Mouse (Mus musculus): ENCODE data around the gene Mpv17l. TPM values are rescaled to one million over a fixed set of nuclear protein-coding genes. Genes with fewer than 3 reads are reported as not detected.

The Mpv17l gene
- polyA plus RNA-seq, 1 experiment from 2014 or later = 4.6 TPM

DNA sequence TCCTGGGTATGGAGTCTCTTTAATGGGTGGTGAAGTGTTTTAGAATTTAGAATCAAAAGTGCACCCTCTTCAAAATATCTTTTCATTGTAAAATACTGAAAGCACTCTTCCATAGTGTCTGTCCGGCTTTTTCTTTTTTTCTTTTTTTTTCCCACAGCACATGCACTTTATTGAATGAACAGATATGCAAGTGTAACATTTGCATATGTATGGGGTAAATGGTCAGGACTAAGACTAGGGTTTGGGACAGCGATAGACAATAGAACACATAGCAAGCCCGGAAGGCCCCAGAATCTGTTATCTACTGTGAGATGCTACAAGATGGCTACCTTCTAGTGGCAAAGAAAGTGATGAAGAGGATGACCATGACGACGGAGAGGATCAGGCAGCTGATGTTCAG, 80.2 kb downstream of the Mpv17l start:
- DNase-seq (ENCODE audit: low spot score) (no peak), ATAC-seq (ENCODE audit: low FRiP score, low TSS enrichment) (no peak)
- no peaks in the 10 kb centered on the region for H3K27me3 ChIP-seq (ENCODE audit: control insufficient read depth, insufficient read depth, low read length)
- no peak overlapping the region for H3K4me2 ChIP-seq (replicated peaks; ENCODE audit: low read depth)
- H3K4me1 ChIP-seq (replicated peaks; ENCODE audit: control insufficient read depth, insufficient read depth) = no peaks in the 10 kb centered on the region
- TF ChIP-seq EP300 (optimal IDR thresholded peaks at IDR 0.05) (no peak), CTCF (IDR thresholded peaks at IDR 0.05; ENCODE audit: low read depth) (no peak)
- H3K36me3 ChIP-seq (ENCODE audit: control insufficient read depth, insufficient read depth, low read length) = no peaks in the 10 kb centered on the region
- no peaks in the 10 kb centered on the region for H3K9me3 ChIP-seq (ENCODE audit: control insufficient read depth, low read length)
- H3K27ac ChIP-seq (replicated peaks) = no peak overlapping the region
- H3K4me3 ChIP-seq (ENCODE audit: low read depth, low read length) = no peak overlapping the region
- WGBS = 86% methylated on average over 5 of the region's 5 CpGs
- H3K9ac ChIP-seq (ENCODE audit: low read length) = no peak overlapping the region

DNA sequence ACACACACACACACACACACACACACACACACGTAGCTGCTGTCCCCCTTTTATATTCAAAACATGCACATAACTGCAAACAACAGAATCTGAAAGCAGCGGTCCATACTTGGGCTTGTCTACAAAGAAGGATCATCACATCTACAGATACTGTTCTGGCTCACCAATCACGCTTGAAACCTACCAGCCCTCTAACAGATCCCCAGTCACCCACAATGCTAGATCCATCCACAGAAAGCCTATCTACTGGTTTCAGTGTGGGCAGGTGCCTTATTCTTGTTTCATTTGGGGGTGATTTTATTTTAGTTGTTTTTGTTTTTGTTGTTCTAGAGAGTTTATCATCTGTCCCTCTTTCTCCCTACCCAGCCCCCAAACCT, 83.2 kb downstream of the Mpv17l start:
- no peak overlapping the region; the same call in 1 of the 2 replicates for H3K4me2 ChIP-seq (replicated peaks; ENCODE audit: low read depth)
- no peaks in the 10 kb centered on the region for H3K9me3 ChIP-seq (ENCODE audit: control insufficient read depth, low read length)
- H3K9ac ChIP-seq (ENCODE audit: low read length) = no peak overlapping the region
- no peaks in the 10 kb centered on the region for H3K4me1 ChIP-seq (replicated peaks; ENCODE audit: control insufficient read depth, insufficient read depth)
- TF ChIP-seq EP300 (optimal IDR thresholded peaks at IDR 0.05) (no peak), CTCF (IDR thresholded peaks at IDR 0.05; ENCODE audit: low read depth) (no peak)
- H3K27me3 ChIP-seq (ENCODE audit: control insufficient read depth, insufficient read depth, low read length) = no peaks in the 10 kb centered on the region
- no peak overlapping the region for H3K27ac ChIP-seq (replicated peaks)
- WGBS = 55% methylated on average over 3 of the region's 3 CpGs
- H3K36me3 ChIP-seq (ENCODE audit: control insufficient read depth, insufficient read depth, low read length) = no peaks in the 10 kb centered on the region
- H3K4me3 ChIP-seq (ENCODE audit: low read depth, low read length) = no peak overlapping the region
- DNase-seq (ENCODE audit: low spot score) (no peak), ATAC-seq (ENCODE audit: low FRiP score, low TSS enrichment) (no peak)

DNA sequence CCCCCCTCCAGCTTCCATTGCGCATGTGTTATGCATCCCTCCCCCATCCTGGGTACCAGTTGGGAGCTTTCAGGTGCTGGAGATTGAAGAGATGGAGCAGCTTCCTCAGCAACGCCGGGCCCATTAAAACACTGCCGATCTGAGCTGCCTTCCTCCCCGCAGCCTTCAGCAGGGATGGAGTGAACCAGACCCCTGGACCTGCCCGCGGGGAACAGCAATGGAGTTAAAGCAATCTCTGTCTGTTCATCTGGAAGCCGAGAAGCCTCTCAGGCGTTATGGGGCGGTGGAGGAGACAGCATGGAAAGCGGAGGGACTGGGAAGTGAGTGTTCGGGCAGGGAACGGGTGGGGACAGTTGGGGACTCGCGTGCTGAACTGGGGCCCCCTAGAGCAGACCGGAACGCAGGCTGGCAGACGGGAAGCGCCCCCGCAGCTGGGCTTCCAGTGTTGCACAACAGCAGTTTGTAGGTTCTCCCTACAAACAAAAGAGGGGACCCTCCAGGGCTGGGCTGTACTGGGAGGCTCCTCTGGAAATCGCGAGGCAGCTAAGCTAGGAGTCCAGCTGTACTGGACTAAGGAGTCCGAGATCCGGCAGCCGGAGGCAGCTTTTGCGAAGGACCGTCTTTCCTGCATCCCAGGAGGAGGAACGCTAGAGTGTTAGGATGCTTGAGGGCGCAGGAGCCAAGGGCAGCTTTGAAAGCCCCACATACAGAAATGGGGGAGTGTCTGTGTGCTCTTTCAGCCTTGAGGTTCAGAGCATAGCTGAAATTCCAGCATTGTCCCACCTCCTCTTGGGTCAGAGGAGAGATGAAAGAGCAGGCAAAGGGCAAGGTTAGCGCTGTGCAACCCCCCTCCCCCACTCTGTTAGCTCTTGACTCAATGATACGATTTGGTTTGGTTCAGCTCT, 83.9 kb downstream of the Mpv17l start, which contains the start of the genes 2900011O08Rik and Ifitm7:
TSS of gene 2900011O08Rik (plus strand) at position 31 of the 905 bp plus-strand sequence.
TSS of gene Ifitm7 (minus strand) at position 315 of the 905 bp plus-strand sequence.
- Histone ChIP-seq H3K9me3 (ENCODE audit: control insufficient read depth, low read length) (no peaks in the 10 kb centered on the region), H3K4me1 (replicated peaks; ENCODE audit: control insufficient read depth, insufficient read depth) (no peaks in the 10 kb centered on the region), H3K27me3 (ENCODE audit: control insufficient read depth, insufficient read depth, low read length) (no peaks in the 10 kb centered on the region), H3K27ac (replicated peaks) (no peak within 1 kb of the TSS), H3K4me3 (ENCODE audit: low read depth, low read length) (peak within 1 kb of the TSS; percentile 38), H3K4me2 (replicated peaks; ENCODE audit: low read depth) (peak within 1 kb of the TSS; percentile 70), H3K9ac (ENCODE audit: low read length) (peak within 1 kb of the TSS; percentile 41; the same call in 1 of the 2 replicates), H3K36me3 (ENCODE audit: control insufficient read depth, insufficient read depth, low read length) (no peaks in the 10 kb centered on the region)
- WGBS = 1% methylated on average over 31 of the region's 31 CpGs
- DNase-seq (ENCODE audit: low spot score) (peak; percentile 20), ATAC-seq (ENCODE audit: low FRiP score, low TSS enrichment) (peak; percentile 32; the same call in 1 of the 2 replicates)
- no peak for TF ChIP-seq CTCF (IDR thresholded peaks at IDR 0.05; ENCODE audit: low read depth)
- TF ChIP-seq EP300 (optimal IDR thresholded peaks at IDR 0.05) = no peak

DNA sequence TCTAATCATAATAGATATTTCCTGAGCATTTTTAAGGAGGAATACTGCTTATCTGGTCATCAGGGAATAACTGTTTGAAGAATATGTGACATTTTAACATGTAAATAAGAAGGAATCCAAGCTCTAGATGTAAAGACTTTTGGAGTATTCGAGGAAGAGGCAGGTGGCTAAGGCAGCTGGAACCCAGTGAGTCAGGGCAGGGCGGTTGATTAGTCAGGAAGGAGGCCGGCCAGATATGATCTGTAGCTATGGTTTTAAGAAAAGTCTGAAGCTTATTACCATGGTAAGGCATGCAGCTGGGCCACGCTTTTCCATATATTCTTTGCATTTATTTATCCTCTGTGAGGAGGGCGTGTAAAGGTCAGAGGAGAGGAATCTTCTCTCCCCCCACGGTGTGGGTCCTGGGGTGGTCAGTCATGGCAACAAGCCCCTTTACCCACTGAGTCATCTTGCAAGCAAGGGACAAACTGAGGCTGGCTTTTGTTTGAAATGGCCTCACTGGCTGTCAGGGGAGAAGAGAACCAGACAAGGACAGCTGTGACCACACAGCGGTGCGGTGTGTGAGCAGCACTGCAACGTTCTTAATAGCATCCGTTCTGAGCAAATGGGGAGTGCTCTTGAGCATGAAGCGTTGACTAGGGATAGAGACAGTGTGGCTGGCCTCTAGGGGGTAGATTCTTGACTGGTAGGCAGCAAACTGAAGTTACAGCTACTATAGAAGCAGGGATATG, 89.7 kb downstream of the Mpv17l start:
- H3K9me3 ChIP-seq (ENCODE audit: control insufficient read depth, low read length) = no peaks in the 10 kb centered on the region
- H3K27ac ChIP-seq (replicated peaks) = no peak overlapping the region
- H3K9ac ChIP-seq (ENCODE audit: low read length) = no peak overlapping the region
- no peaks in the 10 kb centered on the region for H3K36me3 ChIP-seq (ENCODE audit: control insufficient read depth, insufficient read depth, low read length)
- H3K4me2 ChIP-seq (replicated peaks; ENCODE audit: low read depth) = no peak overlapping the region
- WGBS = 76% methylated on average over 11 of the region's 11 CpGs
- no peak overlapping the region for H3K4me3 ChIP-seq (ENCODE audit: low read depth, low read length)
- ATAC-seq (ENCODE audit: low FRiP score, low TSS enrichment) = no peak
- H3K4me1 ChIP-seq (replicated peaks; ENCODE audit: control insufficient read depth, insufficient read depth) = no peaks in the 10 kb centered on the region
- TF ChIP-seq CTCF (IDR thresholded peaks at IDR 0.05; ENCODE audit: low read depth) (no peak), EP300 (optimal IDR thresholded peaks at IDR 0.05) (no peak)
- no peaks in the 10 kb centered on the region for H3K27me3 ChIP-seq (ENCODE audit: control insufficient read depth, insufficient read depth, low read length)
- DNase-seq (ENCODE audit: low spot score) = no peak

DNA sequence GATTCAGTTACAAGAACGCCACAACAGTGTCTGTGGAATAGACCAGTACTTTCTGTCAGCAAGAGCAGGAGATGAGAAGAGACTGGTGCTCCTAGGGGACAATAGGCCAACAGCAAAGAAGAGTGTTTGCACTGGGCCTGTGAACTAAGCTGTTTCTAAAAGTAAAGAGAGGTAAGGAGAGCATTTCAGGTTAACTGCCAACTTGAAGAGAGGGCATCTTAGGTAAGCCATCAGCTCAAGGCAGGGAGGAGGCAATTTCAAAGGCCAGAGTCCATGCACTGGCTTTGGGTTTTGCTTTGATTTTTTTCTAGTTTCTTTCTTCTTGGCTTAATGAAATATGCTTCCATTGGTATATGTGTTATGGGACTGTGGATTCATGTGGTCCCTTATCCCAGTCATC, 91.1 kb downstream of the Mpv17l start:
- 81% methylated on average over 1 of the region's 1 CpGs for WGBS
- no peak overlapping the region for H3K27ac ChIP-seq (replicated peaks)
- H3K4me2 ChIP-seq (replicated peaks; ENCODE audit: low read depth) = no peak overlapping the region
- no peaks in the 10 kb centered on the region for H3K4me1 ChIP-seq (replicated peaks; ENCODE audit: control insufficient read depth, insufficient read depth)
- no peak for DNase-seq (ENCODE audit: low spot score)
- no peaks in the 10 kb centered on the region for H3K27me3 ChIP-seq (ENCODE audit: control insufficient read depth, insufficient read depth, low read length)
- no peak for ATAC-seq (ENCODE audit: low FRiP score, low TSS enrichment)
- TF ChIP-seq EP300 (optimal IDR thresholded peaks at IDR 0.05) = no peak
- no peak for TF ChIP-seq CTCF (IDR thresholded peaks at IDR 0.05; ENCODE audit: low read depth)
- H3K9ac ChIP-seq (ENCODE audit: low read length) = no peak overlapping the region
- H3K36me3 ChIP-seq (ENCODE audit: control insufficient read depth, insufficient read depth, low read length) = no peaks in the 10 kb centered on the region
- H3K9me3 ChIP-seq (ENCODE audit: control insufficient read depth, low read length) = no peaks in the 10 kb centered on the region
- H3K4me3 ChIP-seq (ENCODE audit: low read depth, low read length) = no peak overlapping the region
